Mouse (Mus musculus) midbrain, embryonic 13.5 days (tissue): ENCODE data around the gene Lsm10. TPM values are rescaled to one million over a fixed set of nuclear protein-coding genes. Genes with fewer than 3 reads are reported as not detected.
A peak's percentile ranks its signal among the peaks of the same experiment; 100 is the strongest.

ENCODE experiments used
- ATAC-seq: fragments of 200-750 bp; cut with Nextera tagmentation; 2 replicates; pipeline ENCODE4 v1.8.0; 2017; ENCODE audit warnings: mild to moderate bottlenecking, moderate TSS enrichment, moderate library complexity
- H3K27ac ChIP-seq: fragments of 300-500 bp; sonication (generic); 2 replicates; pipeline ENCODE4 v1.5.1; 2015; ENCODE audit warnings: inconsistent platforms, mild to moderate bottlenecking, moderate library complexity
- H3K27me3 ChIP-seq: fragments of 300-500 bp; sonication (generic); 2 replicates; pipeline ENCODE4 v1.6.1; 2015; ENCODE audit warnings: mild to moderate bottlenecking, inconsistent platforms
- H3K36me3 ChIP-seq: fragments of 300-500 bp; sonication (generic); 2 replicates; pipeline ENCODE4 v1.6.1; 2015; ENCODE audit warnings: mild to moderate bottlenecking, inconsistent platforms
- H3K4me1 ChIP-seq: fragments of 300-500 bp; sonication (generic); replicated peaks from 2 replicates; pipeline ENCODE4 v1.6.1; 2015; ENCODE audit warnings: inconsistent platforms
- H3K4me2 ChIP-seq: fragments of 300-500 bp; sonication (generic); replicated peaks from 2 replicates; pipeline ENCODE4 v1.6.1; 2015; ENCODE audit warnings: moderate library complexity, mild to moderate bottlenecking, inconsistent platforms
- H3K4me3 ChIP-seq: fragments of 300-500 bp; sonication (generic); replicated peaks from 2 replicates; pipeline ENCODE4 v1.5.1; 2015; ENCODE audit warnings: mild to moderate bottlenecking, inconsistent platforms
- H3K9ac ChIP-seq: fragments of 300-500 bp; sonication (generic); replicated peaks from 2 replicates; pipeline ENCODE4 v1.6.1; 2015; ENCODE audit warnings: mild to moderate bottlenecking, inconsistent platforms
- H3K9me3 ChIP-seq: fragments of 300-500 bp; sonication (generic); 2 replicates; pipeline ENCODE4 v1.6.1; 2016; ENCODE audit warnings: mild to moderate bottlenecking, inconsistent platforms
- WGBS: fragments of 180-500 bp; shearing (Covaris S2); methylation state at CpG from one replicate; pipeline ENCODE4 v1.1.7; 2015; 5-methylcytosine and 5-hydroxymethylcytosine counted together
- polyA plus RNA-seq: library from polyadenylated mRNA; unstranded; fragments of >200 nt; fragmentation: Nextera tagmentation; extraction: Ambion mirVana; gene quantifications from 2 replicates; pipeline ENCODE4 v1.2.1, GENCODE M21; 2015

The Lsm10 gene
- polyA plus RNA-seq, 1 experiment from 2014 or later, result 45.9 TPM

- ATAC-seq, result no peak
- no peaks in the 10 kb centered on the region for H3K27me3 ChIP-seq
- H3K36me3 ChIP-seq, result peaks cover under 1% of the 10 kb centered on the region; the same call in 1 of the 2 replicates
- H3K4me3 ChIP-seq, result no peak overlapping the region
- no peaks in the 10 kb centered on the region for H3K9me3 ChIP-seq
- peaks cover 48% of the 10 kb centered on the region for H3K4me1 ChIP-seq
- H3K9ac ChIP-seq, result 0 out of 2 replicates have a peak overlapping the region, but pooled peaks have one; percentile 4
- no peak overlapping the region for H3K4me2 ChIP-seq
- H3K27ac ChIP-seq, result no peak overlapping the region
- 89% methylated on average over 4 of the region's 4 CpGs for WGBS
Observed at GRCm38 (mm10) chr4:126113243-126113642, 16.8 kb downstream of the Lsm10 start.

GRCm38 (mm10) chr4:126113943-126114342, 17.5 kb downstream of the Lsm10 start:
- WGBS, result 23% methylated on average over 6 of the region's 6 CpGs

GRCm38 (mm10) chr4:126115411-126115810, 19.0 kb downstream of the Lsm10 start:
- no peak overlapping the region for H3K4me2 ChIP-seq
- no peak overlapping the region for H3K27ac ChIP-seq
- ATAC-seq, result no peak
- no peaks in the 10 kb centered on the region for H3K9me3 ChIP-seq
- H3K4me3 ChIP-seq, result no peak overlapping the region
- WGBS, result 92% methylated on average over 9 of the region's 9 CpGs
- no peaks in the 10 kb centered on the region for H3K27me3 ChIP-seq
- peaks cover 27% of the 10 kb centered on the region for H3K4me1 ChIP-seq
- peaks cover 12% of the 10 kb centered on the region for H3K36me3 ChIP-seq
- 0 out of 2 replicates have a peak overlapping the region, but pooled peaks have one; percentile 5 for H3K9ac ChIP-seq

More at GRCm38 (mm10) chr4:126113943-126114342, 17.5 kb downstream of the Lsm10 start:
- no peaks in the 10 kb centered on the region for H3K9me3 ChIP-seq
- 0 out of 2 replicates have a peak overlapping the region, but pooled peaks have one; percentile 36 for H3K9ac ChIP-seq
- peaks cover 41% of the 10 kb centered on the region for H3K4me1 ChIP-seq
- H3K36me3 ChIP-seq, result peaks cover 7% of the 10 kb centered on the region
- no peak overlapping the region for H3K4me2 ChIP-seq
- ATAC-seq, result no peak
- H3K27me3 ChIP-seq, result no peaks in the 10 kb centered on the region
- H3K27ac ChIP-seq, result no peak overlapping the region
- no peak overlapping the region for H3K4me3 ChIP-seq

DNA sequence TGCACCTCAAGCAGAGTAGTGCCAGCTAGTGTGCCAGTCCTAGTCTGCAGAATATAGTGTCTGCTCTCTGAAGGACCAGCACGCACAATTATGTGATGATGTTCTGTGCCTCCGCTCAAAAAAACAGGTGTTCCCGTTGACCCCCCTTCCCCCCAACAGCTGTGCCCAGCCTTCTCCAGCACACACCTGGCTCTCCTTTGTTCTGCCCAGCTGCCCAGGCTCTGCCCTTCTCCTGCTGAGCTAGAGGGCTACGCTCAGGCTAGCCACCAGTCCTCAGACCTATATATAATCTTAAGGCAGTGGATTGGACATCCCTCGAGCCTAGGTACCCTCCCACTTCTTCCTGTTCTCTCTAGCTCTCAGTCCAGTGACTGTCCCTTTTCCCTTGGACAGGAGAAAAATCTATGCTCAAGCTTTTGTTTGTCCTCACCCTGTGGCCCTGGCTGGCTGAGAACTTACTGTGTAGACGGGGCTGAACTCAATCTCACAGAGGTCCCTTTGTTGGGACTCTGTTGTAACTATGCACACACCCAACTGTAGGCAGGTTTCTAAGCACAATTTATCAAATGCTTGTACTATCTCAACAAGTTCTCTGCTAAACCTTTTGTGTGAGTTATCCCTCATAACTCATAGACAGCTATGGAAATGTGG, 19.6 kb downstream of the Lsm10 start:
- 0 out of 2 replicates have a peak overlapping the region, but pooled peaks have one; percentile 5 for H3K9ac ChIP-seq
- 75% methylated on average over 6 of the region's 6 CpGs for WGBS
- H3K36me3 ChIP-seq, result peaks cover 17% of the 10 kb centered on the region
- no peak overlapping the region for H3K4me3 ChIP-seq
- no peak for ATAC-seq
- H3K4me1 ChIP-seq, result peaks cover 21% of the 10 kb centered on the region
- H3K4me2 ChIP-seq, result no peak overlapping the region
- H3K9me3 ChIP-seq, result peaks cover under 1% of the 10 kb centered on the region; the same call in 1 of the 2 replicates
- H3K27me3 ChIP-seq, result no peaks in the 10 kb centered on the region
- H3K27ac ChIP-seq, result no peak overlapping the region

GRCm38 (mm10) chr4:126117116-126117515, 20.7 kb downstream of the Lsm10 start:
- no peaks in the 10 kb centered on the region for H3K27me3 ChIP-seq
- no peak for ATAC-seq
- no peak overlapping the region for H3K4me3 ChIP-seq
- peaks cover 26% of the 10 kb centered on the region for H3K36me3 ChIP-seq
- H3K4me1 ChIP-seq, result peaks cover 14% of the 10 kb centered on the region
- no peak overlapping the region for H3K9ac ChIP-seq
- H3K27ac ChIP-seq, result no peak overlapping the region
- H3K4me2 ChIP-seq, result no peak overlapping the region
- H3K9me3 ChIP-seq, result peaks cover 9% of the 10 kb centered on the region
- WGBS, result 87% methylated on average over 8 of the region's 8 CpGs

- peaks cover 9% of the 10 kb centered on the region for H3K9me3 ChIP-seq
- H3K4me1 ChIP-seq, result peaks cover 11% of the 10 kb centered on the region
- H3K4me2 ChIP-seq, result no peak overlapping the region
- H3K27ac ChIP-seq, result no peak overlapping the region
- H3K36me3 ChIP-seq, result peaks cover 26% of the 10 kb centered on the region
- no peaks in the 10 kb centered on the region for H3K27me3 ChIP-seq
- WGBS, result 66% methylated on average over 4 of the region's 4 CpGs
- H3K4me3 ChIP-seq, result no peak overlapping the region
- ATAC-seq, result no peak
- no peak overlapping the region for H3K9ac ChIP-seq
Observed at GRCm38 (mm10) chr4:126118651-126119050, 22.2 kb downstream of the Lsm10 start.

GRCm38 (mm10) chr4:126119051-126119450, 22.6 kb downstream of the Lsm10 start:
- Histone ChIP-seq H3K9ac (no peak overlapping the region), H3K4me1 (peaks cover 8% of the 10 kb centered on the region; the same call in 1 of the 2 replicates), H3K9me3 (peaks cover 9% of the 10 kb centered on the region), H3K27me3 (no peaks in the 10 kb centered on the region), H3K4me2 (no peak overlapping the region), H3K36me3 (peaks cover 30% of the 10 kb centered on the region), H3K27ac (no peak overlapping the region), H3K4me3 (no peak overlapping the region)
- 78% methylated on average over 1 of the region's 1 CpGs for WGBS
- no peak for ATAC-seq

DNA sequence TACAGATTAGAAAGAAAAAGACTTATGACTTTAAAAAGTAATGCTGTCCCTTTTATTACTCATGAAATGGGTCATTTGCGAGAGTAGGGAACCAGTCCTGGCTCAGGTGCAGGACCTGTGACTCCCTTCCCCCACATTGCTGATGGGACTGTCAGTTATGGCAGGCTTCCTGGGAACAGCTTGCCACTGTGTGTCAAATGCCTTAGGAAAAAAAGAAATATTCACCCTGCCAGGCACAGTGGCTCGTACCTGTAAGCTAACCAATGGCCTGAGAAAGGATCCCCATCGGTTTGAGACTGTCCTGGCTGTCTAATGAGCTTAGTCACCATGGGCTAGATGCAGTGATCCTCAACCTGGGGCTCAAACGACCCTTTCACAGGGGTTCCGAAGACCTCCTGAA, 23.6 kb downstream of the Lsm10 start:
- no peak for ATAC-seq
- 93% methylated on average over 5 of the region's 5 CpGs for WGBS
- H3K4me1 ChIP-seq, result peaks cover 6% of the 10 kb centered on the region; the same call in 1 of the 2 replicates
- no peaks in the 10 kb centered on the region for H3K27me3 ChIP-seq
- peaks cover 40% of the 10 kb centered on the region for H3K36me3 ChIP-seq
- H3K9me3 ChIP-seq, result peaks cover 9% of the 10 kb centered on the region
- H3K9ac ChIP-seq, result no peak overlapping the region
- H3K4me2 ChIP-seq, result no peak overlapping the region
- no peak overlapping the region for H3K27ac ChIP-seq
- H3K4me3 ChIP-seq, result no peak overlapping the region

DNA sequence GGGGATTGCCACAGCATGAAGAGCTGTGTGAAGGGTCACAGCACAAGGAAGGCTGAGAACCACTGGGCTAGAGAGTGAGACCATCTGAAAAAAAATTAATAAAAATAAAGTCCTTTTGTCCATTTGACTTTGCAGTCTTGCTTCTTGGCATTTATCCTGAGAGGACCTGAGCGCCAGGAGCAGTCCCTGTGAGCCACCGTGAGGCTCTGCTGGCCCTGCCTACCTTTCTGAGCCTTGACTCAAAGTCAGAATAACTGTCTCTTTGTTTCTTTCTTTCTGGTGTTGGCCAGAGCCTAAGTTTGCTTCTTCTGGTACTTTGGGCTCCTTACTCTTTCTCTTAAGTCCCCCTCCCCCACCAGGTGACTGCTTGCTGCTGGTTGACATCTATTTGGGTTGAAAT, 24.1 kb downstream of the Lsm10 start:
- peaks cover 45% of the 10 kb centered on the region for H3K36me3 ChIP-seq
- H3K27ac ChIP-seq, result no peak overlapping the region
- peaks cover 9% of the 10 kb centered on the region for H3K9me3 ChIP-seq
- no peak overlapping the region for H3K4me2 ChIP-seq
- H3K27me3 ChIP-seq, result no peaks in the 10 kb centered on the region
- 100% methylated on average over 2 of the region's 2 CpGs for WGBS
- no peak overlapping the region for H3K4me3 ChIP-seq
- peaks cover 6% of the 10 kb centered on the region; the same call in 1 of the 2 replicates for H3K4me1 ChIP-seq
- H3K9ac ChIP-seq, result no peak overlapping the region
- no peak for ATAC-seq

- H3K36me3 ChIP-seq, result peaks cover 70% of the 10 kb centered on the region
- 87% methylated on average over 10 of the region's 10 CpGs for WGBS
- peaks cover 9% of the 10 kb centered on the region for H3K9me3 ChIP-seq
- no peaks in the 10 kb centered on the region; the same call in 1 of the 2 replicates for H3K4me1 ChIP-seq
- H3K4me3 ChIP-seq, result no peak overlapping the region
- no peak overlapping the region for H3K9ac ChIP-seq
- no peaks in the 10 kb centered on the region for H3K27me3 ChIP-seq
- H3K4me2 ChIP-seq, result no peak overlapping the region
- H3K27ac ChIP-seq, result no peak overlapping the region
- no peak for ATAC-seq
Observed at GRCm38 (mm10) chr4:126123309-126124040, 27.1 kb downstream of the Lsm10 start.

- H3K4me2 ChIP-seq, result no peak overlapping the region
- no peak overlapping the region for H3K4me3 ChIP-seq
- no peak overlapping the region; the same call in 1 of the 2 replicates for H3K9ac ChIP-seq
- H3K36me3 ChIP-seq, result peaks cover 83% of the 10 kb centered on the region
- 92% methylated on average over 11 of the region's 11 CpGs for WGBS
- no peak for ATAC-seq
- peaks cover 14% of the 10 kb centered on the region for H3K4me1 ChIP-seq
- H3K27ac ChIP-seq, result no peak overlapping the region
- no peaks in the 10 kb centered on the region for H3K27me3 ChIP-seq
- H3K9me3 ChIP-seq, result no peaks in the 10 kb centered on the region
Observed at GRCm38 (mm10) chr4:126130502-126130901, 34.1 kb downstream of the Lsm10 start.
